Mouse (Mus musculus): ENCODE results near the gene Slc44a4.

The Slc44a4 gene

GRCm38 (mm10) chr17:34913930-34914665, at the start of gene Slc44a4:
Slc44a4 (plus strand) TSS chr17:34914466.
- DNase-seq: no peak

- DNase-seq: no peak
These were observed 48.3 kb upstream of the Slc44a4 start for GRCm38 (mm10) chr17:34865981-34866380.

GRCm38 (mm10) chr17:34874321-34874720, 39.9 kb upstream of the Slc44a4 start:
- DNase-seq: no peak

GRCm38 (mm10) chr17:34879336-34879879, 34.9 kb upstream of the Slc44a4 start, which contains the start of gene Zbtb12:
Zbtb12 (plus strand) TSS chr17:34879483.
- DNase-seq: no peak

- DNase-seq: no peak
These were observed 33.1 kb upstream of the Slc44a4 start for GRCm38 (mm10) chr17:34881166-34881565.

GRCm38 (mm10) chr17:34881683-34882310, 32.5 kb upstream of the Slc44a4 start, which contains the start of gene Gm20547:
Gm20547 (minus strand) TSS chr17:34882042.
- DNase-seq: no peak

- no peak for DNase-seq
These were observed 30.9 kb upstream of the Slc44a4 start for GRCm38 (mm10) chr17:34883332-34883731.

GRCm38 (mm10) chr17:34884704-34885103, 29.6 kb upstream of the Slc44a4 start:
- DNase-seq: no peak

- no peak for DNase-seq
These were observed 28.7 kb upstream of the Slc44a4 start for GRCm38 (mm10) chr17:34885615-34886014.

- DNase-seq: no peak
These were observed 26.3 kb upstream of the Slc44a4 start for GRCm38 (mm10) chr17:34887942-34888341.

GRCm38 (mm10) chr17:34890074-34890743, 24.1 kb upstream of the Slc44a4 start:
- DNase-seq: no peak

- no peak for DNase-seq
These were observed 22.9 kb upstream of the Slc44a4 start for GRCm38 (mm10) chr17:34891377-34891776.

GRCm38 (mm10) chr17:34893072-34893824, 21.0 kb upstream of the Slc44a4 start:
- DNase-seq: no peak

GRCm38 (mm10) chr17:34894074-34894597, 20.1 kb upstream of the Slc44a4 start:
- DNase-seq: peak; percentile 94

GRCm38 (mm10) chr17:34894801-34895530, 19.3 kb upstream of the Slc44a4 start:
- DNase-seq: peak; percentile 52

GRCm38 (mm10) chr17:34895724-34896123, 18.5 kb upstream of the Slc44a4 start:
- DNase-seq: no peak

GRCm38 (mm10) chr17:34896366-34896765, 17.9 kb upstream of the Slc44a4 start:
- DNase-seq: no peak

- peak; percentile 65 for DNase-seq
These were observed 16.7 kb upstream of the Slc44a4 start for GRCm38 (mm10) chr17:34897373-34898159.

GRCm38 (mm10) chr17:34898160-34898586, 16.1 kb upstream of the Slc44a4 start, which contains the start of the genes C2 and Ehmt2:
C2 (minus strand) TSS chr17:34898265.
Ehmt2 (plus strand) TSS chr17:34898469.
- peak; percentile 77 for DNase-seq

- DNase-seq: peak; percentile 42
These were observed 15.6 kb upstream of the Slc44a4 start for GRCm38 (mm10) chr17:34898706-34899052.
